In genomic region chr4:133941576-133941975, GRCm38 (mm10) we compare ENCODE assay signal across 18 mouse cellular contexts. TPM values are rescaled to one million over a fixed set of nuclear protein-coding genes. Genes with fewer than 3 reads are reported as not detected.
DNase-seq lines count a peak whose midpoint lies in the region; ATAC-seq and TF ChIP-seq lines count a peak whose summit lies in the region.
"Had no signal": no experiment of that assay in that cellular context is flagged by ENCODE, and none has a peak within 500 bp of the region (broad histone marks: within the 10 kb centered on the region; RNA-seq: fewer than 3 reads in every experiment).

No protein-coding gene starts in this region.

- peaks cover 3% of the 10 kb centered on the region for H3K9me3 ChIP-seq in kidney, embryonic 16.5 days (ENCODE audit: low read length)
- H3K9me3 ChIP-seq: hindbrain, embryonic 12.5 days; liver, embryonic 15.5 days had no signal

- no peak for ATAC-seq in kidney, embryonic 16.5 days (ENCODE audit: low FRiP score, low TSS enrichment)
- ATAC-seq: CD4-positive, CD25-positive, alpha-beta regulatory T cell, adult 4 months; forebrain, embryonic 14.5 days; intestine, embryonic 16.5 days had no signal

- WGBS in kidney, embryonic 16.5 days: 45% methylated on average over 3 of the region's 3 CpGs

- H3K36me3 ChIP-seq in kidney, embryonic 16.5 days (ENCODE audit: insufficient read depth, low read length): no peaks in the 10 kb centered on the region
- H3K36me3 ChIP-seq: hindbrain, embryonic 12.5 days; liver, embryonic 15.5 days had no signal

- peak; percentile 44 for DNase-seq in gastrocnemius, adult 2 months
- no peak for DNase-seq in gastrocnemius, postnatal 4 days (ENCODE audit: low spot score in 2 of 2)
- DNase-seq in urinary bladder, postnatal 14 days (ENCODE audit: low spot score): peak; percentile 29
- DNase-seq in urinary bladder, postnatal 4 days (ENCODE audit: low spot score in 2 of 2): no peak
- peak; percentile 11 for DNase-seq in heart, adult 8-10 months (ENCODE audit: low spot score)
- DNase-seq in yolk sac, embryonic 10.5 days (ENCODE audit: low spot score): peak; percentile 42
- no peak for DNase-seq in thymus, postnatal 10 days (ENCODE audit: low spot score in 2 of 2)
- DNase-seq: kidney, postnatal 4 days; left cerebral cortex, postnatal 4 days; right cerebral cortex, postnatal 25 days; thymus, adult 2 months had no signal

- no peaks in the 10 kb centered on the region for H3K27me3 ChIP-seq in kidney, embryonic 16.5 days (ENCODE audit: insufficient read depth, low read length)
- H3K27me3 ChIP-seq: hindbrain, embryonic 12.5 days; liver, embryonic 15.5 days had no signal

- peak overlapping the region; percentile 46 for H3K27ac ChIP-seq in gastrocnemius, adult 2 months
- no peak overlapping the region for H3K27ac ChIP-seq in kidney, embryonic 16.5 days (ENCODE audit: low read length)
- H3K27ac ChIP-seq: hindbrain, embryonic 12.5 days; liver, embryonic 15.5 days had no signal

- TF ChIP-seq CTCF in gastrocnemius, adult 2 months (IDR thresholded peaks at IDR 0.05): no peak

- intact Hi-C loops in gastrocnemius, adult 2 months (cut with DNase I): no loop called here

- no peak overlapping the region for H3K4me3 ChIP-seq in gastrocnemius, adult 2 months
- no peak overlapping the region for H3K4me3 ChIP-seq in kidney, embryonic 16.5 days (ENCODE audit: low read length)
- H3K4me3 ChIP-seq: hindbrain, embryonic 12.5 days; liver, embryonic 15.5 days; myocyte had no signal

- no peak overlapping the region for H3K9ac ChIP-seq in kidney, embryonic 16.5 days (replicated peaks; ENCODE audit: low read length)
- H3K9ac ChIP-seq: hindbrain, embryonic 12.5 days; liver, embryonic 15.5 days had no signal

- H3K4me1 ChIP-seq in kidney, embryonic 16.5 days (ENCODE audit: insufficient read depth, low read length): no peaks in the 10 kb centered on the region
- H3K4me1 ChIP-seq: hindbrain, embryonic 12.5 days had no signal

- no peak overlapping the region for H3K4me2 ChIP-seq in kidney, embryonic 16.5 days (replicated peaks; ENCODE audit: low read depth, low read length)
- H3K4me2 ChIP-seq: hindbrain, embryonic 12.5 days; liver, embryonic 15.5 days had no signal

RNA-seq across cellular contexts. Expression of gene Hmgn2, which starts 26.9 kb away (rescaled TPM):
- 10 to 100 TPM; 28.0 to 53.8 TPM for total RNA-seq in gastrocnemius, adult 2 months (2021)
- total RNA-seq in gastrocnemius, postnatal 4 days (2021): 100 to 1,000 TPM; 473 to 485 TPM
- total RNA-seq in heart, adult 8-10 months (2022): 100 to 1,000 TPM; 101 to 125 (median 116) TPM
- polyA plus RNA-seq in kidney, embryonic 16.5 days (2015; fragmentation: Nextera tagmentation; extraction: Ambion mirVana): 2,436 and 2,511 TPM in 2 replicates

RNA-seq across cellular contexts. Expression of gene Rps6ka1, which starts 54.0 kb away (rescaled TPM):
- 1 to 10 TPM; 3.5 to 4.8 TPM for total RNA-seq in gastrocnemius, adult 2 months (2021)
- total RNA-seq in gastrocnemius, postnatal 4 days (2021): 1 to 10 TPM; 9.0 to 9.6 TPM
- total RNA-seq in heart, adult 8-10 months (2022): 1 to 10 TPM; 4.0 to 6.5 (median 4.7) TPM
- 52.0 and 53.4 TPM in 2 replicates for polyA plus RNA-seq in kidney, embryonic 16.5 days (2015; fragmentation: Nextera tagmentation; extraction: Ambion mirVana)

RNA-seq across cellular contexts. Expression of gene Dhdds, which starts 59.1 kb away (rescaled TPM):
- total RNA-seq in gastrocnemius, adult 2 months (2021): 10 to 100 TPM; 10.8 to 11.6 TPM
- total RNA-seq in gastrocnemius, postnatal 4 days (2021): 10 to 100 TPM; 27.1 to 28.8 TPM
- 10 to 100 TPM; 33.6 to 44.8 (median 36.3) TPM for total RNA-seq in heart, adult 8-10 months (2022)
- polyA plus RNA-seq in kidney, embryonic 16.5 days (2015; fragmentation: Nextera tagmentation; extraction: Ambion mirVana): 51.7 and 53.1 TPM in 2 replicates

Comparison
In these comparisons a context has a peak if more than half of its experiments do, and no peak if none do; other contexts are left out.
1. DNase-seq: peak in gastrocnemius, adult 2 months (single experiment), urinary bladder, postnatal 14 days (single experiment), heart, adult 8-10 months (single experiment) and yolk sac, embryonic 10.5 days (single experiment); none in gastrocnemius, postnatal 4 days (0 of 2), urinary bladder, postnatal 4 days (0 of 2) and thymus, postnatal 10 days (0 of 2).